Mouse (Mus musculus): ENCODE data around the gene Asic2. TPM values are rescaled to one million over a fixed set of nuclear protein-coding genes. Genes with fewer than 3 reads are reported as not detected.
A peak's percentile ranks its signal among the peaks of the same experiment; 100 is the strongest.

Asic2 gene
- total RNA-seq, 2 experiments from 2014 or later: 82.0 to 86.5 TPM

DNA sequence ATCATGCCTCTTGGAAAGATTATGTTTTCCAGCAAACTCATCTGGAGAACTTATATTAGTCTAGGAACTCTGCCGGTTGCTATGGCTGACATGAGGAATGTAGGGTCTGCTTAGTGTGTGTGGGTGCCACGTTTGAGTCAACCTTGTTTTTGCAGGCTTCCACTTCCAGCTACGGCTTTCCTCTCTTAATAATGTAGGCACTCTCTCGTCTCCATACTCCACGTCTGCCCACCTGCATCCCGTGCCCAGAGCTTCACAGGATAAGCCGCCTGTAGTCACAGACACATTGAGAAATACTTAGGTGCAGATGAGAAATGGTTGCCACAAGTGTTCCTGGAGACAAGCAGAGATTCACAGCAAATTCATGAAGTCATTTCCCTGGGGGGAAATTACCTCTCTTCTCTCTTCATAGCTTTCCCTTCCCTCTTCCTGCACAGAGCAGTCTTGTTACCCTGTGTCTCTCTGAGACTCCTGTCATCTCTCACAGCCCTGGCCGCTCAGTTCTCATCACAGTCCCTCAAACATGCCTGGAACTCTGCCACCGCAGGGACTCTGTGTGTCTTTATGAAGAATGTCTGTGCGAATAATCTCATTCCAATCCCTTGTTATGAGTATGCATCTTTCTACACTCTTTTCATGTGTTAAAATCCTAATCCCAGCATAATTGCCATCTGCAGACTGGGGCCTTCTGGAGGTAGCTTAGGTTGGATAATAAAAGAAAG, 102.4 kb downstream of the Asic2 start:
- no peak for DNase-seq (ENCODE audit: extremely low spot score in 1 of 2, low spot score in 2 of 2)
- intact Hi-C loops (cut with DNase I): no loop called here

DNA sequence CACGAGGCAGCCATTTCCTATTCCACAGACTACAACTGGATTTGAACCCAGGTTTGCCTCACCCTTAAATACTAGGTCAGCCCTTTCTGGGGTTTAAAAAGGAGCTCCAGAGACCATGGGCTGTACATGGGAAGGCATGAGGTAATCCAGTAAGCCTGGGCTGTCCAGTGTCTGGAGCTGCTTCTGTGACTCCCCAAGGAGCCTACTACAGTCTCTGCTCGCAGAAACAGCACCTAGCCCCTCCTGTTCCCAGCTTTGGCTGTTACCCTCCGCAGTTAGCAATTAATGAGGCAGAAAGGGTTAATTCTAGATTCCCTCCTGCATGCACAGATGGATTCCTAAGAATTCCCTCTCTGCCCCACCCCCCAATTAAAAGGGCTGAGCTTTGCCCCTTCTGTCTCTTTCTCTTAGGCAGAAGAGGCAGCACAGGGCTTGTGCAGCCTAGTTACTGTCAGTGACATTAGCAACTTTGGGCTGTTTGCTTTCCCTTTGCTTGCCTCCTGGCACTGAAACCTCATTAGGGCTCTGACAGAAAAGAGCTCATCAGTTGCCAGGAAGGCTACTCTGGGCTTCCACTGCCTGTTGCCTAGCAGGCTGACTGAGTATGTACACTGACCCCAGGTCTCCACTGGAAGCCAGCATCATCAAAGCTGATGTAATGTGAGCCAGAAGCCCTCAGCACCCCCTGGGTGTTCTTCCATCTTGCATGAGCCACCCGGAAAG, 107.8 kb downstream of the Asic2 start, which contains the start of gene 5530401A14Rik:
TSS of gene 5530401A14Rik (plus strand) at position 424 of the 723 bp plus-strand sequence.
- intact Hi-C loops (cut with DNase I): no loop called here
- DNase-seq (ENCODE audit: extremely low spot score in 1 of 2, low spot score in 2 of 2): peak; percentile 27 to 42

DNA sequence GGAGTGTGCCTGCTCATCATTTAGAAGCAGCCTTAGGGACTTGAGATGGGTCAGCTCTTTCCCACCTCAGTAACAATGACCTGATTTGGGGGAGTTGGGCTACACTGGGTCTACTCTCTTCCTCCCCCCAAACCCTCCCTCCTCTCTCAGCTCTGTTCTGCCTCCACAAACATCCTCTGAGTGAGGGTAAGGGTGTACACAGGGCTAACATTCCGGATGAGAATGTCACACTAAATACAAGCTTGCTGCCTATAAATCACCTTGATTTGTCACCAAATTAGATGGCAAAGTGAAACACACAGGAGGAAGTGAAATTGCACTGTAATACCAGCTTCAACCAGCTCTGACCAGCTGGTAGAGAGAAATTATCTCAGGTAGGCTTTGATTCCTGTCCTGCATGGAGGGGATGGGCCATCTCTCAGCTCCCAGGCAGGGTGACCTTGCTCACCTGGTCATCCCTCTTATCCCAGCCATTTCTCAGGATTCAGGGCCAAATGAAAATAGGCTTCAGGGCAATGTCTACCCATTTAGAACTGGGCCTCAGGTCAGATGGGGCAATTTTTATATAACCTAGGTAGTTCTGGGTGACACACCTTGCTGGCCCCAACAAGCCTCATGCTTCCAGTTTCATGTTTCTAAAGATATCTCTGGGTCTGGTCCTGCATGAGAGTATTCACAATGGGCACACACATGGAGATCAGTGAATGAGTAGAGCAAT, 120.3 kb downstream of the Asic2 start:
- intact Hi-C loops (cut with DNase I): no loop called here

DNA sequence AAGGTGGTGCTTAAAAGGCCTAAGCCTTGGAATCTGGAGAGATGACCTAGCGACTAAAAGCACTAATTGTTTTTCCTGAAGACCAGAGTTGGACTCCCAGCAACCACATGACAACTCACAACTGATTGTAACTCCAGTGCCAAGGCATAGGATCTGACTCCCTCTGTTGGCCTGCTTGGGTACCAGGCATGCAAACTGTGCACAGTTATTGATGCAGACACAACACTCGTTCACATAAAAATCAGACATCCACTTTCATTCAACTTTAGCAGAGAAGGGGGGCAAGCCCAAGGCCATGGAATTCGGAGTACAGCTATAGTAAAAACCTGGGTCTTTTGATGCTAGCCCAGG, 122.6 kb downstream of the Asic2 start:
- intact Hi-C loops (cut with DNase I): no loop called here
- DNase-seq (ENCODE audit: extremely low spot score in 1 of 2, low spot score in 2 of 2): no peak

More for the DNA sequence above, 120.3 kb downstream of the Asic2 start:
- DNase-seq (ENCODE audit: extremely low spot score in 1 of 2, low spot score in 2 of 2): no peak

DNA sequence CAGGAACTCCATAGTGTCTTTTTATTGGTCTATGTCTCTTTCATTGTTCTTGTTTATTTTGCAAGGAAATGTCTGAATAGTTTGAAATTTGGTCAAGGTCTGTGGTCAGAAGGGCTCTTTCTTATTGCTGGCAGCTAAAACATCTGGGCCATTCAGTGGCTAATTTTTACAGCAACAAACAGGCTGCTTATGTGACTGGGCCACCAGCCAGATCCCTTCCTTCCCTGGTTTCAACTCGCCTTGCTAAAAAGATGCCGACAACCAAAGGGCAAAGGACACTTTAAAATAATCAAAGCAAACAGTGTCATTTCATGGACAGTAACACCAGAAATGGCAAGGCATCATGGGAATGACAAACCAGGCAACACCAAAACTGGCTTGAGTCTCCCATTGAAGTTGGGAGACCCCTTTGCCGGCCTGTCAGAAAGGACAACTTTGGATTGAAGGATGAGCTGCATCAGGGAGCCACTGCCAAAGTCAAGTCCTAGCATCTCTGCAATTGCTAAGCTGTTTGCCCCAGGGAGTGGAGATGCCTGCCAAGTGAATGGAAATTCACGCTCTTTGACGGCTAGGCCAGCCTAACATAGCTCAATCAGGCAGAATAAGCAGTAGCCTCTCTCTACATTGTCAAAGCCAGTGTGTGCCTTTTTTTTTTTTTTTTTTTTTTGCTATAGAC, 123.1 kb downstream of the Asic2 start:
- DNase-seq (ENCODE audit: extremely low spot score in 1 of 2, low spot score in 2 of 2): peak in 1 of 2 experiments; percentile 39
- intact Hi-C loops (cut with DNase I): no loop called here

DNA sequence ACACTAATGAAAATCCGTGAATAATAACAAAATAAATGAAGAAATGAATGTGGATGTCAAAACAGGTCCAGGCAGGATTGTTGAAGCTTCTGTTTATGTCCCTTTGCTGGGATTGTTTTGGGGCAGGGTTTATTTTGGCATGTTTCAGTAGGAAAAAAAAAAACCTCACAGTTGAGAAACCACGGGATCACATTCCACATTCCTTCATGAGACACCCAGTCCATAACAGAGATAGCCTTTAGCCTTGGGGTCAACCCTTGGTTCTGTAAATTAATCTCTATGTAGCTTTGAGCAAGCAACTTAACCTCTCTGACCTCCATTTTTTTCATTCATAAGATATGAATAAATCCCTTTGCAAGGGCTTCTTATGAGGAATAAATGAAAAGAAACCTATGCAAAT, 127.3 kb downstream of the Asic2 start:
- intact Hi-C loops (cut with DNase I): no loop called here

DNA sequence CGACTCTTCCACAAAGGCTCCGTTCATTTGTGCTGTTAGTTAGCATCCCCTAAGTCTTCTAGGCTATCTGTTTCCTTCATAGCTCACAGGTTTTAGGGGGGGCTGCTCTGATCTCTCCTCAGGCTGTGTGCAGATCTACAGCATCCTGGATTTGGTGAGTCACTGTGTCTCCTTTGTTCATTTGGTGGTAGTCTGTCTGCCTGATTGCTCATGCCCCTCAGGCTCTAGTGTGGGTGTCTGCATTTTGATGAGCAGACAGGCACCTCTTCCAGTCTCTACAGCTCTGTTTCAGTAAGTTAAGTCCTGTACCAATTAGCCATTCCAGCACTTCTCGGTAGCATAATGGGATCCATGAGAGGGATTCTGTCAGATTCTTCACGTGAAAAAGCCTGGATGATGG, 129.8 kb downstream of the Asic2 start:
- intact Hi-C loops (cut with DNase I): no loop called here

More for the DNA sequence above, 127.3 kb downstream of the Asic2 start:
- no peak for DNase-seq (ENCODE audit: extremely low spot score in 1 of 2, low spot score in 2 of 2)

DNA sequence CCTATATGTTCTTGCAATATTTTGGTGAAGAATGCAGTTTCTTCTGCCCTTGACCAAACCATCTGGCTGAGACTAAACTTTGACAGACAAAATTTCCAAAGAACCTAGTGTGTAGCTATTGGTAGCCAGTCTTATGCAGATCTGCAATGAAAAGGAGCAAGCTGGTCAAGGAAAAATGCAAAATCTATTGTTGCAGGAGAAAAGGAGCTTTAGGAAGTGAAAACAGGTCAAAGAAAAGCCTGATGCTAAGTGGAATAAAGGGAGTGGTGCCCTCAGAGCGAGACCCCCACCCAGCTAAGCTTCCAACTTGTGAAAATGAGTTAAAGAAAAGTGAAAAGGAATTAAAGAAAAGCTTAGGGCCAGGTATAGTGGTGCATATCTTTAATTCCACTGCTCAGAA, 135.9 kb downstream of the Asic2 start:
- DNase-seq (ENCODE audit: extremely low spot score in 1 of 2, low spot score in 2 of 2): no peak
- intact Hi-C loops (cut with DNase I): no loop called here

More for the DNA sequence above, 129.8 kb downstream of the Asic2 start:
- DNase-seq (ENCODE audit: extremely low spot score in 1 of 2, low spot score in 2 of 2): no peak

DNA sequence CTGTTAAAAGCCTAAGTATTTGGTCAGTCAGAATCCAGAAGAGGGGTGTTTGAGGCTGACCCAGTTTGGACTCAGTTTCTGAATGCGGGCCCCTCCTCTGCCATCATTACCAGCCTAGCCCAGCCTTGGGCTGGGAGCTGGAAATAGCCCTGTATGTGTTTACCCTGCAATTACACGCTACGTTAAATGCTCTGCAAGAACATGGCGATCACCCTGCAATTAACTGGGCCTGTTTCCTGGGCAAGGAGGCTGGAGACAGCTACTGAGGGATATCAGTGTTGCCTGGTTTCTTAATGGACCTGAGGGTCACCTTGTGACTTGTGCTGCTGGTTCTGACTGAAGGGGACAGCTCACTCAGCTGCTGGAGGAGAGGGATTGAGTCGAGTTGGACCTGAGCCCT, 151.7 kb downstream of the Asic2 start:
- DNase-seq (ENCODE audit: extremely low spot score in 1 of 2, low spot score in 2 of 2): no peak
- intact Hi-C loops (cut with DNase I): no loop called here

DNA sequence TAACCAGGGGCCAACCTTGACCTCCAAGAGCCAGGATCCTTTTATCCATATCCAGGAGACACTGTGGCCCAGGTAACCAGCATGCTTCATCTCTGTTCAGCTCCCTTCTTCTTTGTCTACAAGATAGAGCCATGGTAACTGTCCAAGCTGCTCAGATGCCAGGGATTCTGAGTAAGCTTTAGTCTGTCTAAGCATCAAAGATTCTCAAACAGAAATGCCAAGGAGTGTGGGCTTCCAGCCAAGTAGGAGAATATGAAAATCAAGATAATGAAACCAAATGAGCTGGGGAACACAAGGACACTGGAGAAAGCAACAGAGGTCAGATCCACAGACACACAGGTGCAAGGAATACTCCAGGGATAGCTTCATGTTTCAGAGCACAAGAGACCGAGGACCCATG, 153.4 kb downstream of the Asic2 start:
- intact Hi-C loops (cut with DNase I): no loop called here
- peak; percentile 27 to 61 for DNase-seq (ENCODE audit: extremely low spot score in 1 of 2, low spot score in 2 of 2)

DNA sequence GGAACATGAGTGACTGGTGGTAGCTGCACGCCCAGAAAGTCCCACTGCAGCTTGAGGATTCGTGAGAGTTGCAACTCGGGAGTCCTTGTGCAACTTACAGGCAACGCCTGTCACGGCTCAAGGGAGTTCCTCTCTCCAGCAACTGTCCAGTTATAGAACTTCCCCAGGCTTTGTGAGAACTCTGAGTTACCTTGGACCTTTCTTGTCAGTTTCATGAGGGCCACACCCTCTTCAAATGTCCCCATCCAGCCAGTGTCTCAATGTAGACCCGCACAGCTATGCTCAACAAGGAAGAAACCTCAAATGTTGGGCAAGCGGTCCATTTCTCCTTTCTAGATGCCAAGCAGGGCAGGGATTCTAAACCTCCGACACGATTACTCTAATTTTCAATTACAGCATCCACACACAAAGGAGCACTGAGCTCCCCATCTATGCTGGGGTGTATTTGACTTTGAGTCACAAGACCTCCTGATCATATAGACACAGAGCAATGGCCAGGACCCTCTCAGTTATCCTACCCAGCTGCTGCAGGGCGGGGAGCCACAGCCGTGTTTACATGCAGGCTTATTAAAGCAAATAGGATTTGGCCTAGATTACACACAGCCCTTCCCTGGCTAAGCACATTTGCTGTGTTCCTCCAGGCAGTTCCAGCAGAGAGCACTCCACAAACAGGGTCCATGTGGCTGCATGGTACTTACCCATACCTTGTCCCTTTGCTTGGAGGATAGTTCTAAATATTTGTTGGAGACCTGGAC, 161.2 kb downstream of the Asic2 start:
- intact Hi-C loops (cut with DNase I): no loop called here
- no peak for DNase-seq (ENCODE audit: extremely low spot score in 1 of 2, low spot score in 2 of 2)

DNA sequence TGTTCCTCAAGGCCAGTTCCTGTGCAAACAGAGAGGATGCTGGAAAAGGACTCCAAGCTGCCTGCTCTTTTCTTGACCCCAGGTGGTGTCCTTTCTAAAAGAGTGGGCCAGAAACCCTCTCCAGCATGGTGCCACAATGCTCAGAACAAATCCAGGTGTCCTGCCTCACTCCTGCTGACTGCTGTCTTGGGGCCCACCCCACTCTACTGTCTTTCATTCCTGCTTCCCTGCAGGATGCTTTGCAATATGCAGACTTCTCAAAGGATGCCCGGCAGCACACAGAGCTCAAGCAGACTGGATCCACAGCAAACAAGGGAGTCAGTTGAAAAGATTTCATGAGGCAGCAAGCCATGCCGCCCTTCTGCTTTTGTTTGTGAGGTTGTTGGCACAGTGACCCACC, 164.7 kb downstream of the Asic2 start:
- DNase-seq (ENCODE audit: extremely low spot score in 1 of 2, low spot score in 2 of 2): no peak
- intact Hi-C loops (cut with DNase I): no loop called here

DNA sequence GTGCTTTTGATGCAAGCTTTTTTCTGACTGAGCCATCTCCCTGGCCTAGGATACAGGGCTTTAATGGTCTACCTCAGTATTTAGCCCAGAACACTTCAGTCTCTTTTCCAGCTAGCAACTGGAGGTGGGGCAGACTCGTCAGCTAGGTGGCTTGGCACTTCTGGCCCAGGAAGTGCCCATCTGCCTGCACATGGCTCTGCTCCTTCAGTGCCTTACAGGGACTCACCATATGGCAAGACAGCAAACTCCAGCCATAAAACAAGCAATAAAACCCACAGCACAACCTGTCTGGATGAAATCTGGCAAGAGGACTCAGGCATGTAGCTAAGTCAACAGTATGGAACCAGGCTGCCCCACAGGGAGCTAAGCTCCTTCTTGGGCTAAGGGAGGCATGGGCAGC, 165.6 kb downstream of the Asic2 start:
- intact Hi-C loops (cut with DNase I): no loop called here
- no peak for DNase-seq (ENCODE audit: extremely low spot score in 1 of 2, low spot score in 2 of 2)

DNA sequence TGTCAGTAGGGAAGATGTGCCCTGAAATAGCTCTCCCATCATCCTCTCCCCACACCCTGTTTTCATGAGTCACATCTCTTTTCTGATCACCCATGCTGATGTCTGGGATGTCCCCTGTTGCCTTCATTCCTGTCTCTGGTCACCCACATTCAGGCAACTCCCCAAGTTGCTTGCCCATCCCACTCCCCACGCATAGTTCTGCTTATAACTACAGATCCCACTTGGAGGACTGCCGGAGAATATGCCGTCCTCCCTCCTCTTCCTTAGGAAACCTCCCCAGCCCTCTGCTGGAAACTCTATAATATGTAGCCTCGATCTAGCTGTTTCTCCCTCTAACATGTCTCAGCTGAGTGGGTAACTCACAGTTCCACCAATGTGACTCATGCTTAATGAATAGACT, 167.4 kb downstream of the Asic2 start:
- intact Hi-C loops (cut with DNase I): no loop called here
- DNase-seq (ENCODE audit: extremely low spot score in 1 of 2, low spot score in 2 of 2): peak in 1 of 2 experiments; percentile 30

DNA sequence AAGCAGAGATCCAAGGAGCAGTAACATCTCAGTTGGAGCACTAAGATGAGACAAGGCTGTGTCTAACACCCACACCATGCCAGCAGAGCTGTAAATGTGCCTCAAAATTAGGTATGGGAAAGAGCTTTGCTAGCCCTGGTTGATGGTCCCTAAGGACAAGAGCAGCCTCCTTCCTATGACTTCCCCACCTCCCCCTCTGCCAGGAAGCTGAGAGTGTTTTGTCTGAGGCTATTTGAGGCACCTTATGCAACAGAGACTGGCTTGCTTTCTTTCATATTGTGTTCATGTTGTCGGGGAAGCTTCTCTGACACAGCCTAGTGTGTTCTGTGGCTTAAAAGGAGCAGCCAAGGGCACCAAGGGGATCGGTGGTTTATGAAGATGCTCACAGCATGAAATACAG, 174.7 kb downstream of the Asic2 start:
- no peak for DNase-seq (ENCODE audit: extremely low spot score in 1 of 2, low spot score in 2 of 2)
- intact Hi-C loops (cut with DNase I): no loop called here

DNA sequence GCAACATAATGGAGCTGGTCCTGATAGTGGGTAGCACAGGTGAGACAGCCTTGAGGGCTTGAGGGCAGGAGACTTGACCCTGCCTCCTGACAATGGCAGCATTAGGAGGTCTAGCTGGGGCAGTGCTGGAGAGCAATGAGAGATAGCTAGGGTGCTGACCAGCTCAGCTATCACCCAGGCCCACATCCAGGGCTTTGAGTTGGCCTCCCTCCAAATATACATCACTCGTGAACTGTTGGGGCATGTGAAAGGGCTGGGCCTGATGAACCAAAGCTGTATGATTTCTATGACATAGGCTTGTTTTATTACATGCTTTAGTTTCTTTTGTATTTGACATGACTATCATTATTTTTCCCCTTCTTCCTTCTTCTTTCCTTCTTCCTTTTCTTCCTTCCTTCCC, 176.7 kb downstream of the Asic2 start:
- DNase-seq (ENCODE audit: extremely low spot score in 1 of 2, low spot score in 2 of 2): no peak
- intact Hi-C loops (cut with DNase I): no loop called here

DNA sequence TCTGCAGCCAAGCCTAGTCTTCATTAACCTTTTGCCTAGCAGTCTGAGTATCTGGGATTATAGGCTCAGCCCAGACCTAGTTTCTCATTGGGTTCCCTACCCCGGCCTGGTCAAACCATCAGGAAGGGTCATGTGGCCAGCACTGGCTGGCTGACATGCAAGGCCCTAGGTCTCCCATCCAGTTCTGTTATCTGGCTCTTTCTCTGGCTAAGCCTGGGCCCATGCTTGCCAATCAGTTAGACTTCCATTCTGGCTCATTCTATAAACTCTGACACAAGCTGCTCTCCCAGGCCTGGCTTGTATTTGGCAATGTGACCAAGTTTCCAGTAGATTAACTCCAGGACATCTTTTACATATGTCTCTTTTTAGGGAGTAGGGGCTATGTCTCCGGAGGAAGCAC, 187.7 kb downstream of the Asic2 start:
- intact Hi-C loops (cut with DNase I): no loop called here
- DNase-seq (ENCODE audit: extremely low spot score in 1 of 2, low spot score in 2 of 2): no peak

DNA sequence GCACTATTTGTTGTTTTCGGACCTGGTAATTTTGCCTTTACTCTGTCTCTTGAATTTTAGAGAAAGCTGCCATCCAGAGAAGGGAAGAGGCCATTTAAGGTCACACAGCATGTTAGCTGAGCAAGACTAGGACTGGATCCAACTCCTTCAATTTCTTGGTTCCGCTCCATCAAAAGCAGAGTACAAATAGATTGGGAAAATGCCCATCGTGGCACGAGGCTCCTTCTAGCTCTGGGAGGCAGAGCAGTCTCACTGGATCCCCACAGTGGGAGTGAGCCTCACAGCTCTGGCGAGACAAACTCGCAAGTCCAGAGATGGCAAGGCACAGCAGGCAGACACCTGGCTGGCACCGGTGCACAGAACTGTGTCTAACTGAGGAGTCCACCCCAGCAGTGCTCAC, 188.4 kb downstream of the Asic2 start:
- DNase-seq (ENCODE audit: extremely low spot score in 1 of 2, low spot score in 2 of 2): peak; percentile 62 to 66

More for the DNA sequence above, 188.4 kb downstream of the Asic2 start:
- intact Hi-C loops (cut with DNase I): loop anchor here (10.0 kb wide), 1 partner anchor 185 kb away; the partner anchor contains the start of gene Asic2

Data from left cerebral cortex, postnatal 10 days (tissue).